Mouse (Mus musculus) ES-E14 (cell line): ENCODE data around the gene Resp18.

Experiments used
- HCFC1 ChIP-seq: IDR thresholded peaks from 2 replicates; pipeline ENCODE4 v1.6.1; 2012; ENCODE audit warnings: low read length, inconsistent platforms, borderline replicate concordance; ENCODE audit not compliant: insufficient read depth
- MAFK ChIP-seq: IDR thresholded peaks from 2 replicates; pipeline ENCODE4 v1.6.1; 2014; ENCODE audit warnings: mild to moderate bottlenecking, low read depth, low read length, inconsistent platforms; ENCODE audit not compliant: insufficient read depth
- ZC3H11A ChIP-seq: IDR thresholded peaks from 2 replicates; pipeline ENCODE4 v1.6.1; 2012; ENCODE audit warnings: low read depth, mild to moderate bottlenecking, inconsistent platforms, low read length, borderline replicate concordance
- ZNF384 ChIP-seq: IDR thresholded peaks from 2 replicates; pipeline ENCODE4 v1.6.1; 2012; ENCODE audit warnings: low read depth, low read length, inconsistent platforms

DNA sequence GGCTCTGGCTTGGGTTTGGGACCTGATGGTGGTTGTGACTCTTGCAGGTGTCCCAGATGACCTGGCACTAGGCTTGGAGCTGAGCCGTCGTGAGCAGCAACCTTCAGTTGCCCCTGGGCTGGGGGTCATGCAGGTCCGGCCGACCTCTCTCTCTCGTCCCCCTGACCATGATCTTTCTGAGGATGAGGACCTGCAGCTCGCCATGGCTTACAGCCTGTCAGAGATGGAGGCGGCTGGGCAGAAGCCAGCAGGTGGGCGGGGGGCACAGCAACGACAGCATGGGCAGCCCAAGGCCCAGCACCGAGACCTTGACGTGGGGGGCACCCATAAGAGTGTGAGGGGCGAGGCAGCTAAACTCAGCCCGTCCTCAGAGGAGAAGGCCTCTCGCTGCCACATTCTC, 34.8 kb downstream of the Resp18 start:
- no peak for TF ChIP-seq ZNF384
- TF ChIP-seq MAFK: no peak
- TF ChIP-seq ZC3H11A: no peak
- no peak for TF ChIP-seq HCFC1
